Mouse (Mus musculus): Measurements from ENCODE around the gene Pou6f2.

GRCm38 (mm10) chr13:18281084-18281483 lies 116.4 kb downstream of the Pou6f2 start:
- TF ChIP-seq CTCF (IDR thresholded peaks at IDR 0.05; ENCODE audit: borderline replicate concordance, extremely low read depth, insufficient read depth, insufficient read length) (no peak), POLR2A (IDR thresholded peaks at IDR 0.05; ENCODE audit: borderline replicate concordance, extremely low read depth, insufficient read depth, insufficient read length, poor library complexity, severe bottlenecking) (no peak)

All from brain, embryonic 14.5 days (tissue).